Mouse (Mus musculus) CH12.LX (cell line): Measurements from ENCODE around the gene Rnft2. TPM values are rescaled to one million over a fixed set of nuclear protein-coding genes. Genes with fewer than 3 reads are reported as not detected.

Experiments
- DNase-seq: peaks from one replicate; pipeline ENCODE4 v3.0.0-alpha.2; 2013; ENCODE audit errors: extremely low read depth
- H3K27ac ChIP-seq: 2 replicates; pipeline ENCODE4 v1.5.1; 2012; ENCODE audit warnings: low read depth, mild to moderate bottlenecking, control low read depth, moderate library complexity; ENCODE audit not compliant: insufficient read depth
- H3K27me3 ChIP-seq: replicated peaks from 2 replicates; pipeline ENCODE3; 2012; ENCODE audit warnings: inconsistent platforms
- H3K36me3 ChIP-seq, 2 experiments: replicated peaks in 1 of 2; 2 replicates each; pipeline versions ENCODE3 to v1.6.1; 2012; ENCODE audit warnings: inconsistent platforms in 1 of 2, low read length in 1 of 2, mild to moderate bottlenecking in 1 of 2, mixed read lengths in 1 of 2, moderate library complexity in 1 of 2; ENCODE audit not compliant: control insufficient read depth in 1 of 2, insufficient read depth in 1 of 2
- H3K4me1 ChIP-seq, 2 experiments: 2 replicates each; pipeline ENCODE4 v1.6.1; 2012; ENCODE audit warnings: inconsistent platforms in 1 of 2, moderate library complexity in 1 of 2; ENCODE audit not compliant: insufficient read depth in 2 of 2, control insufficient read depth in 1 of 2
- H3K4me2 ChIP-seq: 2 replicates; pipeline ENCODE4 v1.6.1; 2012; ENCODE audit warnings: low read depth, mild to moderate bottlenecking, control low read depth; ENCODE audit not compliant: poor library complexity, insufficient read depth, severe bottlenecking
- H3K4me3 ChIP-seq, 3 experiments: fragments of 150-350 bp in 1 of 3; sonication (generic) in 1 of 3; replicated peaks in 1 of 3; 2 replicates each; pipeline versions ENCODE3 to v1.5.1; 2011 to 2012; ENCODE audit warnings: low read depth in 2 of 3, low read length in 2 of 3, mild to moderate bottlenecking in 2 of 3, moderate library complexity in 2 of 3, control low read depth in 1 of 3, improper control_type of control experiment in 1 of 3, inconsistent platforms in 1 of 3, mixed read lengths in 1 of 3; ENCODE audit not compliant: poor library complexity in 1 of 3
- H3K79me2 ChIP-seq: replicated peaks from 2 replicates; pipeline ENCODE4 v1.6.1; 2012; ENCODE audit warnings: mild to moderate bottlenecking, moderate library complexity; ENCODE audit not compliant: control insufficient read depth, poor library complexity, insufficient read depth, severe bottlenecking; ENCODE audit errors: extremely low read depth
- H3K9ac ChIP-seq: 2 replicates; pipeline ENCODE4 v1.6.1; 2012; ENCODE audit warnings: low read depth, mild to moderate bottlenecking, control low read depth, moderate library complexity; ENCODE audit not compliant: insufficient read depth
- H3K9me3 ChIP-seq: replicated peaks from 2 replicates; pipeline ENCODE3; 2012; ENCODE audit warnings: low read length, inconsistent platforms, mixed read lengths
- BHLHE40 ChIP-seq: IDR thresholded peaks from 2 replicates; pipeline ENCODE4 v1.6.1; 2011; ENCODE audit warnings: mild to moderate bottlenecking, low read depth, low read length, improper control_type of control experiment
- CHD1 ChIP-seq: IDR thresholded peaks from 2 replicates; pipeline ENCODE4 v1.6.1; 2012; ENCODE audit warnings: low read depth, low read length, improper control_type of control experiment, inconsistent platforms
- ELF1 ChIP-seq: IDR thresholded peaks from 2 replicates; pipeline ENCODE4 v1.6.1; 2014; ENCODE audit warnings: low read depth, mild to moderate bottlenecking, inconsistent platforms, low read length, improper control_type of control experiment
- EP300 ChIP-seq: IDR thresholded peaks from 2 replicates; pipeline ENCODE4 v1.6.1; 2011; ENCODE audit warnings: low read length, improper control_type of control experiment
- GABPA ChIP-seq: IDR thresholded peaks from 2 replicates; pipeline ENCODE4 v1.6.1; 2012; ENCODE audit warnings: low read depth, low read length, improper control_type of control experiment, inconsistent platforms; ENCODE audit not compliant: insufficient replicate concordance
- IRF4 ChIP-seq: IDR thresholded peaks from 2 replicates; pipeline ENCODE4 v1.6.1; 2014; ENCODE audit warnings: low read depth, mild to moderate bottlenecking, inconsistent platforms, low read length, improper control_type of control experiment
- MAFK ChIP-seq: IDR thresholded peaks from 2 replicates; pipeline ENCODE4 v1.6.1; 2011; ENCODE audit warnings: low read length, improper control_type of control experiment; ENCODE audit not compliant: insufficient replicate concordance
- MAZ ChIP-seq: IDR thresholded peaks from 2 replicates; pipeline ENCODE4 v1.6.1; 2012; ENCODE audit warnings: low read depth, mild to moderate bottlenecking, inconsistent platforms, low read length, improper control_type of control experiment, moderate library complexity
- MEF2A ChIP-seq: IDR thresholded peaks from 2 replicates; pipeline ENCODE4 v1.6.1; 2014; ENCODE audit warnings: low read depth, mild to moderate bottlenecking, inconsistent platforms, low read length, improper control_type of control experiment, borderline replicate concordance
- MYC ChIP-seq: IDR thresholded peaks from 2 replicates; pipeline ENCODE4 v1.6.1; 2011; ENCODE audit warnings: low read depth, mild to moderate bottlenecking, improper control_type of control experiment, low read length
- NRF1 ChIP-seq: IDR thresholded peaks from 2 replicates; pipeline ENCODE4 v1.6.1; 2014; ENCODE audit warnings: low read depth, mild to moderate bottlenecking, inconsistent platforms, low read length, improper control_type of control experiment, moderate library complexity
- RCOR1 ChIP-seq: conservative IDR thresholded peaks from 2 replicates; pipeline ENCODE4 v1.6.1; 2012; ENCODE audit warnings: low read depth, mild to moderate bottlenecking, inconsistent platforms, low read length, improper control_type of control experiment
- SMC3 ChIP-seq: IDR thresholded peaks from 2 replicates; pipeline ENCODE4 v1.6.1; 2011; ENCODE audit warnings: low read depth, low read length, improper control_type of control experiment
- TCF12 ChIP-seq: IDR thresholded peaks from 2 replicates; pipeline ENCODE4 v1.6.1; 2014; ENCODE audit warnings: low read depth, mild to moderate bottlenecking, inconsistent platforms, low read length, improper control_type of control experiment
- ZC3H11A ChIP-seq: IDR thresholded peaks from 2 replicates; pipeline ENCODE4 v1.6.1; 2012; ENCODE audit warnings: low read depth, mild to moderate bottlenecking, inconsistent platforms, low read length, improper control_type of control experiment
- ZMIZ1 ChIP-seq: IDR thresholded peaks from 2 replicates; pipeline ENCODE4 v1.6.1; 2012; ENCODE audit warnings: low read depth, mild to moderate bottlenecking, inconsistent platforms, low read length, improper control_type of control experiment
- dilution Hi-C: fragments of 300-500 bp; cut with MboI; formaldehyde crosslinking; loops from 2 replicates; pipeline ENCODE4 v1.14.3; 2020; ENCODE audit warnings: low sequenced_read_pairs; ENCODE audit not compliant: extremely low pct_unique_long_range_greater_than_20kb, extremely low pct_ligation_motif_present
- in situ Hi-C: fragments of 300-500 bp; cut with MboI; formaldehyde crosslinking; loops from 3 replicates; pipeline ENCODE4 v1.14.3; 2019; ENCODE audit warnings: low sequenced_read_pairs, low pct_ligation_motif_present, low pct_unique_long_range_greater_than_20kb, mixed read lengths
- polyA plus RNA-seq: library from polyadenylated mRNA; unstranded; fragments of >175 nt; gene quantifications from 2 replicates; pipeline ENCODE4 v1.2.1, GENCODE M21; 2012; ENCODE audit warnings: low read depth; ENCODE audit not compliant: insufficient read length
- total RNA-seq, 2 experiments: library from RNA; depleted of rRNA; stranded (reverse); fragments of 300-350 nt in 1 of 2; fragments of >200 nt in 1 of 2; gene quantifications; 2 replicates each; pipeline ENCODE4 v1.2.3; 2012 to 2014

The Rnft2 gene
- total and polyA plus RNA-seq, 3 experiments, result 1.6 to 5.1 (median 3.4) TPM

DNA sequence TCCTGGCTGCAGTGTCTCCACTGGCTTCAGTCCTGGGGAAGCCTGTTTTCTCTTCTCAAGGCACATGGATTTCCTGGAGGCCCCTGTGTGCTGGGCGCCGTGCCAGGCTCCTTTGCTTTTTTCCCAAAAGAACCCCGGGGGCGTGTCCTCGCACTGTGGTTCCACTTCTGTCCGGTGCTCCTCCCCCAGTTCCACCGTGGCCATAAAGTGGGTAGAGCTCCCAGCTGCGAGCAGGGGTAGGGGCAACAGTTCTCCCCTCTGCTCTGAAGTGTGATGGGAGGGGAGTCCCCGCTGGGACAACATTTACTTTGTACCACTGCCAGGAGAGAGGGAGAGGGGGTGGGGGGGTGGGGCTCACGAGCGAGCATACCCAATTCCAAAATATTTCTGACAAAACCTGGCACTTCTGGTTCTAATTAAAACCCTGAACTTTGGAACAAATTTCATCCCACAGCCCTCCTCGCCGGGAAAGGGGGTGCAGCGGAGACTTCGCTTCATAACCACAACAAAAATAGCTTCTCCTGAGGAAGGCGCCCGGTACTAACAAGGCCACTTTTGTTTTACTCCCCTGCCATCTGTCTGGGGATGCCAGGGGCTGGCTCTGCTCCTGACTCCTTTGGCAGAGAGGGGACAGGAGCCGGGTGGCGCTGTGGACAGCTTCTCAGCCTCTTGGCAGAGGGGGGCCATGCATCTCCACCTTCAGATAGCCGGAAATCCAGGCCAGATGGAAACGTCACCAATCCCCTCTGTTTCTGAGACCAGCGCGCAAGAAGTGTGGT, 49.4 kb upstream of the Rnft2 start:
- Histone ChIP-seq H3K4me3 (no peak overlapping the region), H3K36me3 (no peaks in the 10 kb centered on the region), H3K4me2 (peak overlapping the region; percentile 64), H3K9ac (no peak overlapping the region), H3K27ac (no peak overlapping the region), H3K9me3 (no peaks in the 10 kb centered on the region), H3K27me3 (no peaks in the 10 kb centered on the region), H3K79me2 (no peaks in the 10 kb centered on the region), H3K4me1 (no peaks in the 10 kb centered on the region)
- dilution Hi-C loops (no loop called here), in situ Hi-C loops (no loop called here)
- TF ChIP-seq EP300, result no peak
- TF ChIP-seq BHLHE40, result no peak
- DNase-seq, result no peak

DNA sequence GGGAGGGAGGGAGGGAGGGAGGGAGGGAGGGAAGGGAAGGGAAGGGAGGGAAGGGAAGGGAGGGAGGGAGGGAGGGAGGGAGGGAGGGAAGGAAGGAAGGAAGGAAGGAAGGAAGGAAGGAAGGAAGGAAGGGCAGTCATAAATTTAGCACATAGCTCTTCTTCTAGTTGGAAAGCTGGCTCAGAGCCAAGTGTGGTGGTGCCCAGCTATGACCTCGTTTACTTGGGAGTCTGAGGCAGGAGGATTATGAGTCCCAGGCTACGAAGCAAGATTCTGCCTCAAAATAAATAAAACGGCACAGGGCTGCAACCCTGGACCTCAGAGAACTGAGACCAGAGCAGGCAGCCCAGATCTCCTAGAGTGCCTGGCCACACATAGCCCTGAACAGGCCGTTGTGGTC, 47.6 kb upstream of the Rnft2 start:
- H3K27me3 ChIP-seq, result no peaks in the 10 kb centered on the region
- dilution Hi-C loops (no loop called here), in situ Hi-C loops (no loop called here)
- no peaks in the 10 kb centered on the region for H3K4me1 ChIP-seq
- no peaks in the 10 kb centered on the region for H3K36me3 ChIP-seq
- H3K27ac ChIP-seq, result no peak overlapping the region
- H3K4me3 ChIP-seq, result no peak overlapping the region
- no peak for DNase-seq
- H3K4me2 ChIP-seq, result no peak overlapping the region
- H3K9ac ChIP-seq, result no peak overlapping the region
- H3K9me3 ChIP-seq, result no peaks in the 10 kb centered on the region
- no peaks in the 10 kb centered on the region for H3K79me2 ChIP-seq
- TF ChIP-seq MEF2A, result no peak
- no peak for TF ChIP-seq RCOR1
- no peak for TF ChIP-seq MAZ
- TF ChIP-seq TCF12, result no peak
- no peak for TF ChIP-seq GABPA
- no peak for TF ChIP-seq EP300
- TF ChIP-seq CHD1, result no peak
- TF ChIP-seq SMC3, result no peak
- no peak for TF ChIP-seq IRF4
- TF ChIP-seq MAFK, result no peak
- no peak for TF ChIP-seq ELF1
- TF ChIP-seq MYC, result no peak
- TF ChIP-seq ZMIZ1, result no peak
- TF ChIP-seq NRF1, result no peak
- TF ChIP-seq ZC3H11A, result no peak
